Mouse (Mus musculus) hindbrain, postnatal 0 days (tissue): ENCODE data around the gene Serinc5. TPM values are rescaled to one million over a fixed set of nuclear protein-coding genes. Genes with fewer than 3 reads are reported as not detected.
"Not testable (repeated sequence)": the region's sequence is repeated elsewhere in the genome, so short reads cannot be mapped to it uniquely, and the experiment has no call there.

ENCODE experiments used
- ATAC-seq: fragments of 200-750 bp; cut with Nextera tagmentation; 2 replicates; pipeline ENCODE4 v1.8.0; 2017; ENCODE audit warnings: mild to moderate bottlenecking, moderate TSS enrichment, moderate library complexity
- DNase-seq: peaks from one replicate; pipeline ENCODE4 v3.0.0-alpha.2; 2015; ENCODE audit warnings: low spot score
- H3K27ac ChIP-seq: fragments of 300-500 bp; sonication (generic); 2 replicates; pipeline ENCODE4 v1.5.1; 2014; ENCODE audit warnings: mild to moderate bottlenecking
- H3K27me3 ChIP-seq: fragments of 300-500 bp; sonication (generic); 2 replicates; pipeline ENCODE4 v1.6.1; 2014; ENCODE audit warnings: low read length, mixed read lengths; ENCODE audit not compliant: insufficient read depth
- H3K36me3 ChIP-seq: fragments of 300-500 bp; sonication (generic); 2 replicates; pipeline ENCODE4 v1.6.1; 2014; ENCODE audit warnings: low read length, mixed read lengths; ENCODE audit not compliant: insufficient read depth
- H3K4me1 ChIP-seq: fragments of 300-500 bp; sonication (generic); 2 replicates; pipeline ENCODE4 v1.6.1; 2014; ENCODE audit warnings: antibody characterized with exemption, low read length, mixed read lengths; ENCODE audit not compliant: insufficient read depth
- H3K4me2 ChIP-seq: fragments of 300-500 bp; sonication (generic); 2 replicates; pipeline ENCODE4 v1.6.1; 2014; ENCODE audit warnings: low read depth, mild to moderate bottlenecking, low read length, moderate library complexity, mixed read lengths
- H3K4me3 ChIP-seq: fragments of 300-500 bp; sonication (generic); 2 replicates; pipeline ENCODE4 v1.5.1; 2014; ENCODE audit warnings: low read length
- H3K9ac ChIP-seq: fragments of 300-500 bp; sonication (generic); replicated peaks from 2 replicates; pipeline ENCODE4 v1.6.1; 2014; ENCODE audit warnings: mild to moderate bottlenecking, low read length, moderate library complexity, mixed read lengths
- H3K9me3 ChIP-seq: fragments of 300-500 bp; sonication (generic); 2 replicates; pipeline ENCODE4 v1.6.1; 2016; ENCODE audit warnings: low read length, mixed read lengths
- CTCF ChIP-seq: IDR thresholded peaks from 2 replicates; pipeline ENCODE4 v1.5.1; 2016; ENCODE audit warnings: antibody characterized with exemption, control low read depth, low read depth
- WGBS: fragments of 180-500 bp; shearing (Covaris S2); extraction: QIAGEN DNeasy Blood & Tissue Kit; methylation state at CpG from one replicate; pipeline ENCODE4 v1.1.7; 2014; 5-methylcytosine and 5-hydroxymethylcytosine counted together
- polyA plus RNA-seq: library from polyadenylated mRNA; unstranded; fragments of >200 nt; fragmentation: Nextera tagmentation; extraction: Ambion mirVana; gene quantifications from 2 replicates; pipeline ENCODE4 v1.2.1, GENCODE M21; 2015
- total RNA-seq: library from RNA; depleted of rRNA; stranded (reverse); fragments of >200 nt; gene quantifications from 2 replicates; pipeline ENCODE4 v1.2.3, GENCODE M21; 2014

Serinc5 gene
- total and polyA plus RNA-seq, 2 experiments from 2014 or later: 14.8 to 52.5 TPM

DNA sequence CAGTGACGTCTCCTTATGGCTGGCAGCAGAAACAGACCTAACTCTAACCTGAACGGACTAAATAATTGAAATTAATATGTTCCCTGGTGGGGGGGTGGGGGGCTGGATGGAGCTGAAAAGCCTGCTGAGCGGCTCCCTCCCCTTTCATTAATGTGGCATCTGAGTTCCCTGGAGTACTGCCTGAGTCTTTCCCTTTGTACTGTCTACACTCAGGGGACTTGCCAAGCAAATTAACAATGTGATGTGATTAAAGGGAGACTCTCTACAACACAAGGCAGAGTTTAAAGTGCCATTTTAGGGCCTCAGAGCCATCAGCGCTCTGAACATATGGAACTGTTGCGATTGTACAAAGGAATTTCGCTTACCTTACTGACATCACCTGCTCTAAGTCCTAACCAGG is 16.4 kb upstream of the Serinc5 start:
- no peaks in the 10 kb centered on the region for H3K36me3 ChIP-seq
- TF ChIP-seq CTCF: no peak
- no peak for ATAC-seq
- no peaks in the 10 kb centered on the region for H3K4me1 ChIP-seq
- H3K4me2 ChIP-seq: no peak overlapping the region
- H3K9ac ChIP-seq: no peak overlapping the region
- WGBS: 26% methylated on average over 6 of the region's 6 CpGs
- H3K27ac ChIP-seq: no peak overlapping the region
- H3K9me3 ChIP-seq: no peaks in the 10 kb centered on the region
- H3K27me3 ChIP-seq: no peaks in the 10 kb centered on the region
- peak; percentile 26 for DNase-seq
- H3K4me3 ChIP-seq: no peak overlapping the region

DNA sequence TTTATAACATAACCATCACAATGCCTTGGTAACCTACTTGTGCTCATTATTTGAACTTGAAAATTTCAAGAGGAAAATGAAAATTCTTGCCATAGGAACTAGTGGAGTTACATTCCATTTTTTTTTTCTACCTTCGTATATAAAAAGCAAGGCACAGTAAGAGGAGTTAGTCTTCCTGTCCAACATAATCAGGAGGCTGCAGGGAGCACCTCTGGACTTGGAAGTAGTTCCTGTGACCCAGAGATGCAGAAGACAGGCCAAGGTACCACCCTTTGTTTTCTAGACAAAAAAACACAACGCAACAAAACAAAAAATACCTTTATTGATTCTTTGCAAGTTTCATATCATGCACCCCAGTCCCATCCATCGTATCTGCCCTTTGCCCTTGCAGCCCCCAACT is 16.0 kb upstream of the Serinc5 start:
- no peaks in the 10 kb centered on the region for H3K4me1 ChIP-seq
- no peak overlapping the region for H3K9ac ChIP-seq
- H3K4me3 ChIP-seq: no peak overlapping the region
- TF ChIP-seq CTCF: no peak
- 74% methylated on average over 3 of the region's 3 CpGs for WGBS
- no peaks in the 10 kb centered on the region for H3K27me3 ChIP-seq
- no peaks in the 10 kb centered on the region for H3K9me3 ChIP-seq
- DNase-seq (no peak), ATAC-seq (no peak)
- no peaks in the 10 kb centered on the region for H3K36me3 ChIP-seq
- no peak overlapping the region for H3K4me2 ChIP-seq
- H3K27ac ChIP-seq: no peak overlapping the region

DNA sequence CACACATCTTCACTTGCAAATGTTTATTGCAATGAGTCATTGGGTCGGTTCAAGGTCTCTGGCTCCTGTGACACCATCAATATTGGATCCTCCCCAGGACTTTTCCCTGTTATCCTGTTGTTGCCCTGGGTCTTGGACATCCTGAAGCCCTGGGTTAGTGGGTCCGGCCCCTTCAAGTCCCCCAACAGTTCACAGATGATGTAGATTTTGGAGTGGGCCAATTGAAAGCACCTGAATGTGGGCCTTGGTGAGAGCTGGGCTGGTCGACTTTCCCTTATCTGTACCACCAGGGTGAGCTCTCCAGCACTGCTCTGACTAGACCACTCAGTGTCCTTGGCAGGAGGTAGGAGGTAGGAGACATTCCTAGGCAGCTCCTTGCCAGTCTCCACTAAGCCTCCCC is 15.5 kb upstream of the Serinc5 start:
- Histone ChIP-seq H3K4me1 (no peaks in the 10 kb centered on the region), H3K36me3 (no peaks in the 10 kb centered on the region), H3K27ac (no peak overlapping the region), H3K9me3 (no peaks in the 10 kb centered on the region), H3K9ac (no peak overlapping the region), H3K4me3 (no peak overlapping the region), H3K27me3 (no peaks in the 10 kb centered on the region), H3K4me2 (no peak overlapping the region)
- no peak for TF ChIP-seq CTCF
- 77% methylated on average over 3 of the region's 3 CpGs for WGBS
- ATAC-seq (no peak), DNase-seq (no peak)

DNA sequence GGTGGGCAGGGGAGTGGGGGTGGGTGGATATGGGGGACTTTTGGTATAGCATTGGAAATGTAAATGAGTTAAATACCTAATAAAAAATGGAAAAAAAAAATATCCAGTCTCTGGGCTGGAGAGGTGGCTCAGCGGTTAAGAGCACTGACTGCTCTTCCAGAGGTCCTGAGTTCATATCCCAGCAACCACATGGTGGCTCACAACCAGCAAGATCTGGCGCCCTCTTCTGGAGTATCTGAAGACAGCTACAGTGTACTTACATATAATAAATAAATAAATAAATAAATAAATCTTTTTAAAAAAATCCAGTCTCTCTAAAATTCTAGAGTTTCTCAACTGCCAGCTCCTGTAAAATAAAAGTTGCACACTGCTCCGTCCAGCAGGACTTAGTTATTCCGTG is 5.6 kb upstream of the Serinc5 start:
- H3K27ac ChIP-seq, H3K36me3 ChIP-seq, H3K4me3 ChIP-seq, DNase-seq, H3K4me2 ChIP-seq, H3K27me3 ChIP-seq, H3K9ac ChIP-seq, ATAC-seq, H3K9me3 ChIP-seq, H3K4me1 ChIP-seq: not testable (repeated sequence)
- WGBS: 82% methylated on average over 4 of the region's 4 CpGs

DNA sequence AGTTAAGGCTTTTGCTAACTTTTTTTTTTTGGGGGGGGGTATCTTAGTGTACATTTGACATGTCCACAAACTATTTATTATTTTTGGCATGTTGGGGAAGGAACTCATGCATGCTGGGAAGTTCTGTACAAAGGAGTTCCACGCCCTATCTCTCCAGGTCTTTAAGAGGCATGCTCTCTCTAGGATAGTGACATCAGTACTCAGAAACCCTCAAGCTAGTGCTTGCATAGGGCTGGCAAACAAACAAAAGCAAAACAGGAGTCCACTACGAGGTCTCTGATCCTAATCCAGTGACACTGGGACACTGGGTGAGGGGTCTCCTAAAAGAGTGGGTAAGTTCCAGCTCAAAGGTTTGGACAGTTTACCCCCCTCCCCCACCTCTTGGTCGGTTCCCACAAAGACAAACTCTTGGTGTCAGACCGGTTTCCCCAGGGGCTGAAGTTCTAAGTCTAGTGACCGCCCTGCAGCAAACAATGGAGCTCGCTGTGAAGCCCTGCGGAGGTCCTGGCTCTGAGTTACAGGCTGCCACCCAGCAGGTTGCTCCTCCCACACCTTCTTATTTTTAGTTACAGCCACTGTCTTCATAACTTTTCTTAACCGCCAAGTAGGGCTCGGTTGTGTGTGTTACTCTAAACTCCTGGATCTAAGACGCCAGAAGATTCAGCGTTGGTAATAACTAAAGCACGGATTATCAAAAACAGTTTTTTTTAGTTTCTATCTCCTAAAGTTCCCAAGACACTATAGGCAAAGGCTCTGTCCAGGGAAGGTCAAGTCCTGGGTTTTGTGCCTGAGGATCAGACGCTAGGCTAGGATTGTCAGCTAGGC is 1.2 kb upstream of the Serinc5 start:
- Histone ChIP-seq H3K4me2 (peak overlapping the region; percentile 61), H3K27me3 (no peaks in the 10 kb centered on the region), H3K9ac (peak overlapping the region; percentile 77; the same call in 1 of the 2 replicates), H3K27ac (peak overlapping the region; percentile 64), H3K9me3 (no peaks in the 10 kb centered on the region), H3K4me3 (peak overlapping the region; percentile 83; the same call in 1 of the 2 replicates), H3K4me1 (peaks cover 9% of the 10 kb centered on the region; the same call in 1 of the 2 replicates), H3K36me3 (no peaks in the 10 kb centered on the region)
- DNase-seq: no peak
- ATAC-seq: no peak
- no peak for TF ChIP-seq CTCF
- WGBS: 13% methylated on average over 13 of the region's 13 CpGs

DNA sequence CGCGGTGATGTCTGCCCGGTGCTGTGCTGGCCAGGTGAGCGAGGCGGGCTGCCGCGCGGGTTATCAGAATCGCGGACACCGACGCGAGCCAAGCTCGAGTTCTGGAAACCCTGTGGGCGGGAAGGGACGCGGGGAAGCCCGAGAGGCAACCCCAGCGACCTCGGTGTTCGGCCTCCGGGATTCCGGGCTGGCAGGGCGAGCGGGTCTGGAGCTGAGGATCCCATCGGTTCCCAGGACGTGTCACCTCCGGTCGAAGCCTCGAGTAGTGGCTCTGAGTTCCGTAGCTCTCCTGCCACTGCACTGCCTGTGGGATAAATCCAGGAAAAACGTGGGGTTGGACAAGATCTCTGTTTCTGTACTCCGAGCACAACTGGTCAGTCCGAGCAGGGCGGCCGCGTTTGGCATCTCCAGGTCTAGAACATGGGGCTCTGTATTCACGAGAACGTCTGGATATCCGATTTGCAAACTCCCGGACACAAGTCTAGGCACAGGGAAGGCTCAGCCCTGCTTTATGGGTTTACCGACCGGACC is 428 bp downstream of the Serinc5 start:
- H3K36me3 ChIP-seq: no peaks in the 10 kb centered on the region
- peak overlapping the region; percentile 83 for H3K4me3 ChIP-seq
- peak overlapping the region; percentile 64 for H3K27ac ChIP-seq
- under 1% methylated on average over 43 of the region's 43 CpGs for WGBS
- H3K27me3 ChIP-seq: no peaks in the 10 kb centered on the region
- peak overlapping the region; percentile 77 for H3K9ac ChIP-seq
- no peaks in the 10 kb centered on the region for H3K9me3 ChIP-seq
- DNase-seq (peak; percentile 60), ATAC-seq (peak; percentile 65)
- no peak for TF ChIP-seq CTCF
- peaks cover 9% of the 10 kb centered on the region; the same call in 1 of the 2 replicates for H3K4me1 ChIP-seq
- peak overlapping the region; percentile 61 for H3K4me2 ChIP-seq

DNA sequence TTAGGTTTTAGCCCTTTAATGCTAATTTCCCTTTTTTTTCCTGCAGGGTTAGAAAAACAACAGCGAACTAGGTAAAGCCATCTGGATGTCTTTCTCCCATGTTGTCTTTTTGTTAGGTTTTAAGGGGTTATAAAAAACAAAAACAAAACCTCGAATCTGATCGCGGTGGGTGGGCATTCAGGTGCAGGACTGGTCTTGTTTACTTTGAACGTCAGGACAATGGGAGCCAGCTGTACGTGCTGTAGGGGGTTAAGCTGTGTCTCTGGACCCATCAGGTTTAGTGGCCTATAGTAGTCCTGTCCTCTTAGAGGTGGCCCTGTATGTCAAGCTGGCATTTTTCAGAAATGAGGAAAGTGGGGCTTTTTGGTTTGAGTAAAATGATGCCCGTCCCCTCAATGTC is 1.0 kb downstream of the Serinc5 start:
- DNase-seq (peak; percentile 23), ATAC-seq (no peak)
- no peak for TF ChIP-seq CTCF
- 8% methylated on average over 7 of the region's 7 CpGs for WGBS
- Histone ChIP-seq H3K36me3 (no peaks in the 10 kb centered on the region), H3K27ac (0 out of 2 replicates have a peak overlapping the region, but pooled peaks have one; percentile 64), H3K27me3 (no peaks in the 10 kb centered on the region), H3K9ac (peak overlapping the region; percentile 77), H3K4me2 (peak overlapping the region; percentile 61), H3K4me3 (peak overlapping the region; percentile 83), H3K9me3 (no peaks in the 10 kb centered on the region), H3K4me1 (peaks cover 9% of the 10 kb centered on the region; the same call in 1 of the 2 replicates)
